Mouse (Mus musculus) neural tube, embryonic 12.5 days (tissue): ENCODE measurements around the gene Speg. TPM values are rescaled to one million over a fixed set of nuclear protein-coding genes. Genes with fewer than 3 reads are reported as not detected.
A peak's percentile ranks its signal among the peaks of the same experiment; 100 is the strongest.

Experiments
- ATAC-seq: fragments of 200-750 bp; cut with Nextera tagmentation; 2 replicates; pipeline ENCODE4 v1.8.0; 2017; ENCODE audit warnings: low read depth, mild to moderate bottlenecking, moderate TSS enrichment, moderate library complexity; ENCODE audit not compliant: low FRiP score
- H3K27ac ChIP-seq: fragments of 300-500 bp; sonication (generic); 2 replicates; pipeline ENCODE4 v1.5.1; 2016
- H3K27me3 ChIP-seq: fragments of 300-500 bp; sonication (generic); replicated peaks from 2 replicates; pipeline ENCODE4 v1.6.1; 2016; ENCODE audit warnings: mild to moderate bottlenecking
- H3K36me3 ChIP-seq: fragments of 300-500 bp; sonication (generic); 2 replicates; pipeline ENCODE4 v1.6.1; 2016; ENCODE audit warnings: mild to moderate bottlenecking
- H3K4me1 ChIP-seq: fragments of 300-500 bp; sonication (generic); 2 replicates; pipeline ENCODE4 v1.6.1; 2016
- H3K4me2 ChIP-seq: fragments of 300-500 bp; sonication (generic); replicated peaks from 2 replicates; pipeline ENCODE4 v1.6.1; 2016; ENCODE audit warnings: mild to moderate bottlenecking
- H3K4me3 ChIP-seq: fragments of 300-500 bp; sonication (generic); 2 replicates; pipeline ENCODE4 v1.5.1; 2016
- H3K9ac ChIP-seq: fragments of 300-500 bp; sonication (generic); 2 replicates; pipeline ENCODE4 v1.6.1; 2016; ENCODE audit warnings: mild to moderate bottlenecking
- H3K9me3 ChIP-seq: fragments of 300-500 bp; sonication (generic); 2 replicates; pipeline ENCODE4 v1.6.1; 2016; ENCODE audit warnings: mild to moderate bottlenecking
- WGBS: fragments of 180-500 bp; shearing (Covaris S2); methylation state at CpG from one replicate; pipeline ENCODE4 v1.1.7; 2016; 5-methylcytosine and 5-hydroxymethylcytosine counted together
- polyA plus RNA-seq: library from polyadenylated mRNA; unstranded; fragments of >200 nt; fragmentation: Nextera tagmentation; extraction: Ambion mirVana; gene quantifications from 2 replicates; pipeline ENCODE4 v1.2.1, GENCODE M21; 2016

Speg gene
- 15.8 and 17.1 TPM in 2 replicates for polyA plus RNA-seq

DNA sequence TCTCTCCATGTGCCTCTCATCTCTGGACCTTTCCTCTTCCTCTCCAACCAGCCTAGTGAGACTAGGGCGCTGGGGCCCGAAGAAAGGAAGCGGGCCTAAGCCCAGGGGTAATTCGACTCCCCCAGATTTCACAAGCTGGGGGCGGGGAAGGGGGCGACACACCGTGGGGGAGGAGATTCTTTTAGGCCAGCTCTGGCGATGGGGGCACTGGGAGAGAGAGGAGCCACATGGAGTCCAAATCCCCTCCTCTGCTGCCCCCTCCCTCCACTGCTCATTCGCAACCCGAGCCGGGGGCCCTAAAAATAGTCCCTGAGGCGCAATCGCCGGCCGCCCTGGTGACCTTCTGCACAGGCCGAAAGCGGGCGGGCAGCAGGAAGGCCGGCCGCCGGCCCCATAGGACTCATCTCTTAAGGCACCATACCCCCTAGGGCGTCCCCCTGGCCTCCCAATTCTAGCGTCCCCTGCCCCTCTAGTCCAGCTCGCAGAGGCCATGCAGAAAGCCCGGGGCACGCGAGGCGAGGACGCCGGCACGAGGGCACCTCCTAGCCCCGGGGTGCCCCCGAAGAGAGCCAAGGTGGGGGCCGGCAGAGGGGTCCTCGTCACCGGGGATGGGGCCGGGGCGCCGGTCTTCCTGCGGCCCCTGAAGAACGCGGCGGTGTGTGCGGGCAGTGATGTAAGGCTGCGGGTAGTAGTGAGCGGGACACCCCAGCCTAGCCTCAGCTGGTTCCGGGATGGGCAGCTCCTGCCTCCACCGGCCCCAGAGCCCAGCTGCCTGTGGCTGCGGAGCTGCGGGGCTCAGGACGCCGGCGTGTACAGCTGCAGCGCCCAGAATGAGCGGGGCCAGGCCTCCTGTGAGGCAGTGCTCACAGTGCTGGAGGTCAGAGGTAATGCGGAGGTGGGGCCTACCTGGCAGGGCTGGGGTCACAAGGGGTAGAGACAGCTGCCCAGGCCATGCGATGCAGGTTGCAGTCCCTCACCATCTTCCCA is at the start of gene Speg:
Gene Speg, plus strand, starts transcription at position 348 of the 987 bp plus-strand sequence.
- WGBS = 7% methylated on average over 57 of the region's 57 CpGs
- Histone ChIP-seq H3K27me3 (peaks cover 41% of the 10 kb centered on the region), H3K4me1 (peaks cover 17% of the 10 kb centered on the region), H3K36me3 (no peaks in the 10 kb centered on the region), H3K9ac (peak within 1 kb of the TSS; percentile 42; the same call in 1 of the 2 replicates), H3K27ac (no peak within 1 kb of the TSS), H3K9me3 (no peaks in the 10 kb centered on the region), H3K4me3 (peak within 1 kb of the TSS; percentile 27), H3K4me2 (peak within 1 kb of the TSS; percentile 64)
- peak; percentile 27; the same call in 1 of the 2 replicates for ATAC-seq

DNA sequence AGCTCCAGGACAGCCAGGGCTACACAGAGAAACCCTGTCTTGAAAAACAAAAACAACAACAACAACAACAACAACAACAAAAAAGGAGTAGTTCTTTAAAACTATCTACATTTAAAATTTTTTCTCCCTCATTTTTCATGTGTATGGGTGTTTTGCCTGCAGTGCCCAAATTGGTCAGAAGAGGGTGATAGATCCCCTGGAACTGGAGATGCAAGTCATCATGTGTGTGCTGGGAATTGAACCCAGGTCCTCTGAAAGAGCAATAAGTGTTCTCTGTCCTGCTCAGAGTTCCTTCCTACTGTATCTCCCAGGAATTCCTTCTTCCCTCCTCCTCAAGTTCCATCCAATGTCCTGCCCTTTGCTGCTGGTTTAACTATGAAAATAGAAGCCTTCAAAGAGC is 47.6 kb upstream of the Speg start:
- Histone ChIP-seq H3K9ac (no peak overlapping the region), H3K36me3 (no peaks in the 10 kb centered on the region), H3K4me2 (no peak overlapping the region), H3K27ac (no peak overlapping the region), H3K27me3 (no peaks in the 10 kb centered on the region), H3K4me1 (no peaks in the 10 kb centered on the region), H3K9me3 (peaks cover 3% of the 10 kb centered on the region; the same call in 1 of the 2 replicates), H3K4me3 (no peak overlapping the region)
- ATAC-seq = no peak

DNA sequence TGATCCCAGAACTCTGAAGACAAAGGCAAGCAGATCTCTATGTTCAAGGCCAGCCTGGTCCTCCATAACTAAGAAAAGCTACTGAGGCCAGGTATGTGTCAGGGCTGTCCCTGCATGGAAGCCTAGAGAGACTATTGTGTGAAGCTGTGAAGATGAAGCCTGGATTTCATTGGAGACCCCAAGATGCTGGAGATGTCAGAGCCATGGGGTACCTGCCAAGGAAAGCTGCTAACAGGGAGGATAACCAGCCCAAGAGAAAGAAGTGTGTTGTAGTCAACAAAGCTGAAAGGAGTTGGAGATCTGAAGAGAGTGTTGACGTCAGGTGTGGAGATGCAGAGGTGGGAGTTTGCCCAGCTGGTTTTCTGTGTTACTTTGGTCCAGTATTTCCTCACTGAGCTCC is 43.8 kb upstream of the Speg start:
- H3K4me3 ChIP-seq = no peak overlapping the region
- H3K4me1 ChIP-seq = no peaks in the 10 kb centered on the region
- no peak overlapping the region for H3K9ac ChIP-seq
- no peaks in the 10 kb centered on the region for H3K27me3 ChIP-seq
- no peak for ATAC-seq
- no peak overlapping the region for H3K27ac ChIP-seq
- H3K36me3 ChIP-seq = no peaks in the 10 kb centered on the region
- H3K4me2 ChIP-seq = no peak overlapping the region
- peaks cover 3% of the 10 kb centered on the region; the same call in 1 of the 2 replicates for H3K9me3 ChIP-seq
- WGBS = 84% methylated on average over 1 of the region's 1 CpGs

- H3K4me1 ChIP-seq = peaks cover 23% of the 10 kb centered on the region
- H3K27ac ChIP-seq = no peak overlapping the region
- H3K9me3 ChIP-seq = no peaks in the 10 kb centered on the region
- H3K9ac ChIP-seq = no peak overlapping the region
- WGBS = 57% methylated on average over 3 of the region's 3 CpGs
- H3K4me3 ChIP-seq = no peak overlapping the region
- no peaks in the 10 kb centered on the region for H3K27me3 ChIP-seq
- H3K4me2 ChIP-seq = no peak overlapping the region
- no peaks in the 10 kb centered on the region for H3K36me3 ChIP-seq
- no peak for ATAC-seq
These were observed 38.6 kb upstream of the Speg start for GRCm38 (mm10) chr1:75336461-75336860.

- ATAC-seq = no peak
- no peak overlapping the region for H3K4me2 ChIP-seq
- H3K27me3 ChIP-seq = no peaks in the 10 kb centered on the region
- no peak overlapping the region for H3K4me3 ChIP-seq
- H3K27ac ChIP-seq = no peak overlapping the region
- 53% methylated on average over 9 of the region's 9 CpGs for WGBS
- no peaks in the 10 kb centered on the region for H3K9me3 ChIP-seq
- H3K4me1 ChIP-seq = peaks cover 23% of the 10 kb centered on the region
- no peaks in the 10 kb centered on the region for H3K36me3 ChIP-seq
- no peak overlapping the region for H3K9ac ChIP-seq
These were observed 38.0 kb upstream of the Speg start for GRCm38 (mm10) chr1:75337097-75337496.

DNA sequence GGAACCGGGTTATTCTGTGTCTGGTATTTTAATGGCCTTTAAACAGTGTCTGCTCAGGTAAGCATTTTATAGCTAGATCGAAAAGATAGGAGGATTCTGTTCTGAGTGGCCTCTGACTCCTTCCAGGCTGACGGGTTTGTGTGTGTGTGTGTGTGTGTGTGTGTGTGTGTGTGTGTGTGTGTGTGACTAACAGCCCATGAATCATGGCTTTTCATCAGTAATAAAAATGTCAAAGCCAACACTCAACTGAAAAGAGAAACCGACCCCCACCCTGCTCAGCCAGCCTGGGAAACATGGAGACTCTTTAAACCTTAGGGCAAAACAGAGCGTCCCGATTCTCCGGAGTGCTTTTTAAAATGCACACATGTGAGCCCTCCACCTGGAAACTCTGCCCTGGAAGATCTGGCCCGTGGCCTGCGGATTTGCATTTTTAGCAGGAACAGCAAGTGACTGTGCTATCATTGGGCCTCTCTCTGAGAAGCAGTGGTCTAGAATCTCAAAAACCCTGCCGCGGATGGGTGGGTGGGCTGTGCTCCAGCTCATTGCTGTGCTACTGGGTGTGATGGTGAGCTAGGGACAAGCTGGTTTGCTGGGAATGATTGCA is 36.9 kb upstream of the Speg start:
- H3K9ac ChIP-seq = no peak overlapping the region
- no peak overlapping the region for H3K4me3 ChIP-seq
- peaks cover 23% of the 10 kb centered on the region for H3K4me1 ChIP-seq
- ATAC-seq = peak; percentile 52
- peak overlapping the region; percentile 36 for H3K4me2 ChIP-seq
- H3K27me3 ChIP-seq = no peaks in the 10 kb centered on the region
- no peaks in the 10 kb centered on the region for H3K36me3 ChIP-seq
- peak overlapping the region; percentile 62; the same call in 1 of the 2 replicates for H3K27ac ChIP-seq
- 7% methylated on average over 11 of the region's 11 CpGs for WGBS
- H3K9me3 ChIP-seq = no peaks in the 10 kb centered on the region

DNA sequence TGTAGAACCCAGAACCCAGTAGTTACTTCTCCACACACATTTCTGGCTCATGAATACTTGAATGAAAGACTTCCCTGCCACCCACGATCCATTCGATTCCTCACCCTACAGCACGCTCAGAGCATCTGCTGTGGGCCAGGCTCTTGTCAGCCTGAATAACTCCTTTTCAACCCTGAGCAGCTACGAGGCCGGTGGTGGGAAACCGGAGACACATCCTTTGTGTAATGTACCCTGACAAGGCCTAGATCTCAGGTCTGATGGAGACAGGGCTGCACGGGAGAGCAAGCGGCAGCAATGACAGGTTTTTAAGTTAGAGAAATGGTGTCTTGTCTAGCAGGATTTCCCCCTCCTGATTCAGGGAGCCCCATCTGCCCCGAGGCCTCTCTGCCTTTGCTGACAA is 35.8 kb upstream of the Speg start:
- 0 out of 2 replicates have a peak, but pooled peaks cover 6% of the 10 kb centered on the region for H3K27me3 ChIP-seq
- ATAC-seq = 0 out of 2 replicates have a peak, but pooled peaks have one; percentile 8
- H3K4me2 ChIP-seq = no peak overlapping the region
- H3K4me3 ChIP-seq = no peak overlapping the region
- WGBS = 30% methylated on average over 9 of the region's 9 CpGs
- H3K9me3 ChIP-seq = no peaks in the 10 kb centered on the region
- peak overlapping the region; percentile 62 for H3K27ac ChIP-seq
- no peak overlapping the region for H3K9ac ChIP-seq
- no peaks in the 10 kb centered on the region for H3K36me3 ChIP-seq
- H3K4me1 ChIP-seq = peaks cover 28% of the 10 kb centered on the region

DNA sequence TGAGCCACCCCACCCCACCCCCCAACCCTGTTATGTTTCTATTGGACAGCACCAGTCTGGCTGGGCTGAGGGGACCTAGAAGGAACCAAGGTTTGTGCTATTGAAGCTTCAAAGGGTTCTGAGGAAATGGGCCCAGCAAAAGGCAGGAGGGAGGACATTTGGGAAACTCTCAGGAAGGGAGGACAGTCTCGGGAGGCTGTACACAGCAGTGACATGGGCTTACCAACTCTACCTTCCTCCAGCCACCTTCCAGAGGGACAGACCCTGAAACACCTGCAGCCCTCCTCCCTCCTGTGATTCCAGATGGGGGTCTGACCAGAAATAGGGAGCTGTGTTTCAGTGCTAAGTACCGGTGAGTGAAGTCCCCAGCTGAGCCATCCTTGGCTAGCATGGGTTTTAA is 34.6 kb upstream of the Speg start:
- 70% methylated on average over 2 of the region's 2 CpGs for WGBS
- peaks cover 39% of the 10 kb centered on the region for H3K4me1 ChIP-seq
- H3K27me3 ChIP-seq = 0 out of 2 replicates have a peak, but pooled peaks cover 6% of the 10 kb centered on the region
- no peak overlapping the region for H3K4me3 ChIP-seq
- H3K9ac ChIP-seq = no peak overlapping the region
- ATAC-seq = no peak
- no peaks in the 10 kb centered on the region for H3K9me3 ChIP-seq
- H3K27ac ChIP-seq = no peak overlapping the region
- no peaks in the 10 kb centered on the region for H3K36me3 ChIP-seq
- no peak overlapping the region for H3K4me2 ChIP-seq

- Histone ChIP-seq H3K4me3 (no peak overlapping the region), H3K27ac (no peak overlapping the region), H3K9ac (no peak overlapping the region), H3K4me1 (peaks cover 41% of the 10 kb centered on the region), H3K36me3 (no peaks in the 10 kb centered on the region), H3K4me2 (no peak overlapping the region), H3K9me3 (no peaks in the 10 kb centered on the region), H3K27me3 (0 out of 2 replicates have a peak, but pooled peaks cover 6% of the 10 kb centered on the region)
- WGBS = under 1% methylated on average over 8 of the region's 8 CpGs
- no peak for ATAC-seq
These were observed 32.2 kb upstream of the Speg start for GRCm38 (mm10) chr1:75342874-75343416.

DNA sequence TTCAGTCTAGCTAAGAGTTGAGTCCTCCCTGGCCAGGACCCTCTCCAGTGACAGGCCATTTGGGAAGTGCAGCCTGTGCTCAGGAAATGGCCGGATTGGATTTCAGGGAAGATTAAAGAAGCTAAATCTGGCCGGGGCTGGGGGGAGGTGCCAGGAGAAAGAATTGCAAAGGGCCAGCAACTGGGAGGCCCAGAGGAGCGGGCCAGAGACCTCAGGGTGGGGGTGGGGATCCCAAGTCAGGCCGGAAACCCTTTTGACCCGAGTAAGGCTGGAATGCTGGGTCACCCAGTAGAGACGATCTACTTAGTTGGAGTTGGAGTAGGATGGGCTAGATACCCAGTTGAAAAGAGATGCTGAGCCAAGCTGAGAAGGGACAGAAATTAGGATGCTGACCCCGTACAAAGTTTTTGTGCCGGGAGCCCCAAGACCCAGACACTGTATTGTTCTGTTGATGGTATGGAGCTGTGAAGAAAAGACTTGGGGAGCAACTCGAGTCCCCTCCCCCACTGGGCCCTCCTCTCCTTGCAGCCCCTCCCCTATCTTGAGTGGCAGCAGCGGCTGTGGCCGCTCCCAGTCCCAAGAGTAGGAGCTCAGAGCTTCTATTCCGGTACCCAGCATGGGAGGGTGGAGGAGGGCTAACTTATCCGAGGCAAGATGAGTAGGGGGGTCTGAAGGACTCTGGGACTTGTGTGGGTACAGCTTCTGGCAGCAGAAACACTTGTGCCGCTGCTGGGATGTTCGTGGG is 30.6 kb upstream of the Speg start:
- peak overlapping the region; percentile 36 for H3K4me2 ChIP-seq
- 6% methylated on average over 15 of the region's 15 CpGs for WGBS
- H3K4me1 ChIP-seq = peaks cover 29% of the 10 kb centered on the region
- 0 out of 2 replicates have a peak, but pooled peaks cover 6% of the 10 kb centered on the region for H3K27me3 ChIP-seq
- ATAC-seq = peak; percentile 41; the same call in 1 of the 2 replicates
- no peaks in the 10 kb centered on the region for H3K36me3 ChIP-seq
- no peaks in the 10 kb centered on the region for H3K9me3 ChIP-seq
- no peak overlapping the region for H3K4me3 ChIP-seq
- H3K9ac ChIP-seq = no peak overlapping the region
- H3K27ac ChIP-seq = no peak overlapping the region

GRCm38 (mm10) chr1:75345036-75345935 is 29.8 kb upstream of the Speg start:
- peaks cover 26% of the 10 kb centered on the region for H3K4me1 ChIP-seq
- no peak overlapping the region for H3K4me3 ChIP-seq
- ATAC-seq = no peak
- H3K27me3 ChIP-seq = 0 out of 2 replicates have a peak, but pooled peaks cover 6% of the 10 kb centered on the region
- peak overlapping the region; percentile 36; the same call in 1 of the 2 replicates for H3K4me2 ChIP-seq
- no peaks in the 10 kb centered on the region for H3K36me3 ChIP-seq
- no peak overlapping the region for H3K9ac ChIP-seq
- no peaks in the 10 kb centered on the region for H3K9me3 ChIP-seq
- WGBS = 35% methylated on average over 20 of the region's 20 CpGs
- no peak overlapping the region for H3K27ac ChIP-seq
